Mouse (Mus musculus): ENCODE measurements at regions not wholly inside any gene's neighbourhood (a gene's known extent, or its start where the extent isn't known, plus 50 kb on each side); places are given as distances from the start of the nearest gene placed in this dataset.

GRCm38 (mm10) chr2:68530228-68530627, 52.0 kb upstream of the 4933409G03Rik start:
- peak in 1 of 2 experiments; percentile 9 for DNase-seq (ENCODE audit: low spot score in 2 of 2)

DNA sequence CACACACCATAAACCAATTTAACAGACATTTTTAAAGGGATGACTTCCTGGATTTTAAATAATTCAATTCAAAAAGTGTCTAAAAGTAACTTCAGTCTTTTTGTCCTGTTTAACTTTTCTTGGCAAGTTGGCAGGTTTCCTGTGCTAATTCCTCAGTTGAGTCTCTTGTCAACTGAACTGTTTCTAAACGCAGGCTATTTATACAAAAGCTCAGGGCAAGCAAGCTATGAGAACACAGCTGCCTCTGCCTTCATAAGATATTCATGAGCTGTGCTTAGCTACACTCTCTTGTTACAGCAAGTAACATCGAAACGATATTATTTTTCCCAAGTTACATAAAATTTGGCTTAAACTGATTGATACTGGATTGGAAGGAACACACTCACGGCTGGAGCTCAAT, 51.1 kb upstream of the 4933409G03Rik start:
- no peak for DNase-seq (ENCODE audit: low spot score in 2 of 2)

All from left cerebral cortex, adult 9 months (tissue).